Comparison of ENCODE assay signal across 21 mouse cellular contexts in the genomic region with DNA sequence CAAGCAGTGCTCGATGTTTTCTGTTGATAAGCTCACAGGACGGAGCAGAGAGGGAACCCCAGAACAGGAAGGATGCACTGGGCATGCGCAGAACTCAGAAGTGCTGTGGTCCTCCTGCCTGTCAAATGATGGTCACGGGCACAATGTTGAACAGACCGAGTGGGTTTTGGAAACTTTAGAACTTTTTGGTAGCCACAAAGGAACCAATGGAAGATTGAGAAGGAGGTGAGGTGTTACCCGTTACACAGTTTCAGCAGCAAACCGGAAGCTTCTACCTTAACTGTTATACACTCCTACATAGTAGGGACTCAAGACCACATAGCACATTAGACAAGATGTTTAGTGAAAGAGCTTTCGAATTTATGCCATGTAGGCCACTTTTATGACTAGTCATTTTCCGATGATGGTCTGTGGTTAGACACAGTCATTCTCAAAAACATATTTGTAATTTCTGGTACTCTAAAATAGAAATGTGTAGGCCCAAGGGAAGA. TPM values are rescaled to one million over a fixed set of nuclear protein-coding genes. Genes with fewer than 3 reads are reported as not detected.
DNase-seq lines count a peak whose midpoint lies in the region; ATAC-seq and TF ChIP-seq lines count a peak whose summit lies in the region.
"Had no signal": no experiment of that assay in that cellular context is flagged by ENCODE, and none has a peak within 500 bp of the region (broad histone marks: within the 10 kb centered on the region; RNA-seq: fewer than 3 reads in every experiment).

No protein-coding gene starts in this region.

- no peak for DNase-seq in testis, postnatal 10 days (ENCODE audit: low spot score)
- peak; percentile 36 to 45 for DNase-seq in thymus, postnatal 36 days
- DNase-seq in adipocyte (ENCODE audit: low spot score), result no peak
- no peak for DNase-seq in kidney, postnatal 14 days
- DNase-seq: adrenal gland, postnatal 10 days; cerebellum, adult 11-12 months; gastrocnemius, postnatal 25 days; heart, postnatal 14 days; kidney, adult 11 months; kidney, postnatal 25 days; layer of hippocampus, adult 9-11 months had no signal

- no peaks in the 10 kb centered on the region for H3K36me3 ChIP-seq in testis, adult 2 months (ENCODE audit: control insufficient read depth, insufficient read depth, low read length)
- H3K36me3 ChIP-seq in megakaryocyte, embryonic 14.5 days (replicated peaks; ENCODE audit: low read length), result no peaks in the 10 kb centered on the region
- no peaks in the 10 kb centered on the region for H3K36me3 ChIP-seq in forebrain, embryonic 13.5 days (ENCODE audit: poor library complexity, severe bottlenecking)
- H3K36me3 ChIP-seq: embryonic facial prominence, embryonic 13.5 days; heart, embryonic 10.5 days; hindbrain, embryonic 15.5 days; limb, embryonic 13.5 days; midbrain, embryonic 10.5 days had no signal

- no peak overlapping the region for H3K4me2 ChIP-seq in forebrain, embryonic 13.5 days
- H3K4me2 ChIP-seq: embryonic facial prominence, embryonic 13.5 days; hindbrain, embryonic 15.5 days; limb, embryonic 13.5 days had no signal

- no peak overlapping the region for H3K9ac ChIP-seq in forebrain, embryonic 13.5 days
- H3K9ac ChIP-seq: embryonic facial prominence, embryonic 13.5 days; hindbrain, embryonic 15.5 days; limb, embryonic 13.5 days; liver, embryonic 14.5 days had no signal

- peak; percentile 92 for ATAC-seq in activated CD4-positive, CD25-positive, alpha-beta regulatory T cell, adult 4 months
- no peak for ATAC-seq in forebrain, embryonic 13.5 days

- H3K27me3 ChIP-seq in testis, adult 2 months (ENCODE audit: control insufficient read depth, insufficient read depth, low read length), result no peaks in the 10 kb centered on the region
- H3K27me3 ChIP-seq in megakaryocyte, embryonic 14.5 days (replicated peaks), result peaks cover 2% of the 10 kb centered on the region
- no peaks in the 10 kb centered on the region for H3K27me3 ChIP-seq in forebrain, embryonic 13.5 days
- H3K27me3 ChIP-seq: embryonic facial prominence, embryonic 13.5 days; hindbrain, embryonic 15.5 days; limb, embryonic 13.5 days had no signal

- WGBS in forebrain, embryonic 13.5 days, result 93% methylated on average over 9 of the region's 9 CpGs

- peak overlapping the region; percentile 47; the same call in 1 of the 2 replicates for H3K4me3 ChIP-seq in testis, adult 2 months (ENCODE audit: control insufficient read depth, low read depth, low read length)
- H3K4me3 ChIP-seq in megakaryocyte, embryonic 14.5 days (replicated peaks), result peak overlapping the region; percentile 59
- H3K4me3 ChIP-seq in forebrain, embryonic 13.5 days, result no peak overlapping the region
- H3K4me3 ChIP-seq: embryonic facial prominence, embryonic 13.5 days; heart, embryonic 10.5 days; hindbrain, embryonic 15.5 days; limb, embryonic 13.5 days; midbrain, embryonic 10.5 days had no signal

- H3K4me1 ChIP-seq in testis, adult 2 months (ENCODE audit: control insufficient read depth, insufficient read depth, low read length), result no peaks in the 10 kb centered on the region
- H3K4me1 ChIP-seq in megakaryocyte, embryonic 14.5 days, result peaks cover 12% of the 10 kb centered on the region
- no peaks in the 10 kb centered on the region for H3K4me1 ChIP-seq in forebrain, embryonic 13.5 days
- H3K4me1 ChIP-seq: embryonic facial prominence, embryonic 13.5 days; heart, embryonic 10.5 days; hindbrain, embryonic 15.5 days; limb, embryonic 13.5 days; midbrain, embryonic 10.5 days had no signal

- H3K27ac ChIP-seq in testis, adult 2 months (ENCODE audit: control insufficient read depth, insufficient read depth, low read depth, low read length), result no peak overlapping the region
- H3K27ac ChIP-seq in forebrain, embryonic 13.5 days, result no peak overlapping the region
- H3K27ac ChIP-seq: embryonic facial prominence, embryonic 13.5 days; heart, embryonic 10.5 days; hindbrain, embryonic 15.5 days; limb, embryonic 13.5 days; liver, embryonic 14.5 days; midbrain, embryonic 10.5 days had no signal

- TF ChIP-seq CTCF in testis, adult 2 months (IDR thresholded peaks at IDR 0.05; ENCODE audit: control insufficient read depth, insufficient read depth, insufficient replicate concordance, low read depth, low read length), result no peak

- H3K9me3 ChIP-seq in megakaryocyte, embryonic 14.5 days, result peaks cover 12% of the 10 kb centered on the region
- no peaks in the 10 kb centered on the region for H3K9me3 ChIP-seq in forebrain, embryonic 13.5 days (replicated peaks)
- H3K9me3 ChIP-seq: embryonic facial prominence, embryonic 13.5 days; heart, embryonic 10.5 days; hindbrain, embryonic 15.5 days; limb, embryonic 13.5 days; midbrain, embryonic 10.5 days had no signal

- TF ChIP-seq POLR2A in testis, adult 2 months (IDR thresholded peaks at IDR 0.05; ENCODE audit: control insufficient read depth, low read depth, low read length), result no peak

RNA-seq across cellular contexts. Expression of a gene that starts 35.4 kb away (rescaled TPM):
- polyA plus RNA-seq in testis, adult 2 months (2012; rRNA removed), result 0.06 and 0.12 TPM in 2 replicates
- polyA plus RNA-seq in activated CD4-positive, CD25-positive, alpha-beta regulatory T cell, adult 4 months (2017; shearing (Covaris generic)), result under 1 TPM in 1 of 2 experiments, not detected in 1; 0.09 TPM
- polyA plus RNA-seq in megakaryocyte, embryonic 14.5 days (2012; ENCODE audit: insufficient read depth, low replicate concordance), result 0.04 TPM in 1 of 2 replicates, not detected in the other
- 14.6 and 17.7 TPM in 2 replicates for polyA plus RNA-seq in forebrain, embryonic 13.5 days (2015; fragmentation: Nextera tagmentation; extraction: Ambion mirVana)

Comparison
In these comparisons a context has a peak if more than half of its experiments do, and no peak if none do; other contexts are left out.
1. DNase-seq: peak in thymus, postnatal 36 days (2 of 2); none in testis, postnatal 10 days (single experiment), adipocyte (single experiment) and kidney, postnatal 14 days (single experiment).
2. RNA of a gene that starts 35.4 kb away (polyA plus RNA-seq): 14.6 to 17.7 TPM in forebrain, embryonic 13.5 days; 0.09 TPM in activated CD4-positive, CD25-positive, alpha-beta regulatory T cell, adult 4 months, 0.06 to 0.12 TPM in testis, adult 2 months and 0.04 TPM in megakaryocyte, embryonic 14.5 days; every median in the first group is over 10 times any median in the second.